Mouse (Mus musculus): ENCODE measurements around the gene Olfr212.

DNA sequence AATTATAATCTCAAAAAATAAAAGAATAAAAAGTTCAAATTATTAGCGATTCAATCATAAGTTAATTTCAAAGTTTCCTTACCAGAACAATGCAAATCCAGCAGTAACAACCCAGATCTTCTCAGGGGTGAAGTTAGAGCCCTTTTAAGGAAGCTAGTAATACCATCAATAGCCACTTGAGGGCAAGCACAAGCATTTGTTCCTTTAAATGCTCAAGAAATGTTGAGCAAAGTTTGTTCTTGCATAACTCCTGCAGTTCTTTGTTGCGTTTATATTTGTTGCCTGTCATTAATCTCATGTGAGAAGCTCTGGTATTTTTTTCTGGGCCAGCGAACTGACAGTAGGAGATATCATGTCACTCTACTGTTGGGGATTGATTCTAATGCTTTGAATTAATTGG is 38.2 kb upstream of the Olfr212 start:
- TF ChIP-seq GATA1 (IDR thresholded peaks at IDR 0.05; ENCODE audit: low read length) (no peak), TAL1 (IDR thresholded peaks at IDR 0.05; ENCODE audit: low read length) (no peak)

Measured in erythroblast, embryonic 14.5 days (primary cell).